Comparison of ENCODE assay signal across 8 mouse cellular contexts in the genomic region with DNA sequence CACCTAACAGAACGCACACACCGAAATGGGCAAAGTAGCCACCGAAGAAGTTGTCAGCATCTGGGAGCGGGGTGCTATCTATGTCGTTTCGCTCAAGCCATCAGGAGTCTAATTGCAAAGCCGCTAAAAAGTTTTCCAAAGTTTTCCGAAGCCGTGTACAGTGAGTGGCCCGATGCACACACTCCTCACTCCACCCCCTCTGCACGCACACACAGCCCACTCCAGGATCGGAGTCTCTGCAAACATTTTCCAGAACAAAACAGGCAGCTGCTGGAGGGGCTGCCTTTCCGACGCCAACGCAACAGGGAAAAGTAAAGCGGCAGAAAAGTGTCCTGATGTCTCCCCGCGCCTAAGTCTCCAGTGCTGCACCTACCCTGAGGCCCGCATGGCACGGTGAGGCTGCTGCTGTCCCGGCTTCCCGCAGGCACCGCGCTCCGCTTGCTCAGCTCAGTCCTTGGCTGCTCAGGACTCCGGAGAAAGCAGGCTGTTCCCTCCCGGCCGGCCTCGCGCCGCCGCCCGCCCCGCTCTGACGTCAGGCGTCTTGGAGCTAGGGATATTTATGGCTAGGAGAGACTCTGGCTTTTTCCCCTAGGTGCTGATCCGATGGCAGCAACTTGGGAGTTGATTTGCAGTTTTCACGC. TPM values are rescaled to one million over a fixed set of nuclear protein-coding genes. Genes with fewer than 3 reads are reported as not detected.
DNase-seq lines count a peak whose midpoint lies in the region; ATAC-seq and TF ChIP-seq lines count a peak whose summit lies in the region.

A gene (minus strand): TSS at position 514 of the 641 bp plus-strand sequence.

- 11% methylated on average over 38 of the region's 38 CpGs for WGBS in spleen, adult 2 months
- 3% methylated on average over 38 of the region's 38 CpGs for WGBS in forebrain, embryonic 14.5 days
- under 1% methylated on average over 38 of the region's 38 CpGs for WGBS in heart, postnatal 0 days
- WGBS in liver, embryonic 15.5 days (ENCODE audit: insufficient replicate concordance), result 5% methylated on average over 38 of the region's 38 CpGs

- H3K27me3 ChIP-seq in spleen, adult 2 months (ENCODE audit: control insufficient read depth, insufficient read depth, low read length), result 0 out of 2 replicates have a peak, but pooled peaks cover 1% of the 10 kb centered on the region
- 0 out of 2 replicates have a peak, but pooled peaks cover 3% of the 10 kb centered on the region for H3K27me3 ChIP-seq in forebrain, embryonic 14.5 days (replicated peaks; ENCODE audit: control insufficient read depth, insufficient read depth, low read length)
- no peaks in the 10 kb centered on the region for H3K27me3 ChIP-seq in heart, postnatal 0 days (ENCODE audit: control insufficient read depth, insufficient read depth, low read length)
- peaks cover 43% of the 10 kb centered on the region for H3K27me3 ChIP-seq in liver, embryonic 15.5 days

- H3K9me3 ChIP-seq in forebrain, embryonic 14.5 days (replicated peaks; ENCODE audit: control insufficient read depth, low read length), result no peaks in the 10 kb centered on the region
- no peaks in the 10 kb centered on the region for H3K9me3 ChIP-seq in heart, postnatal 0 days (replicated peaks; ENCODE audit: control insufficient read depth, low read length)
- no peaks in the 10 kb centered on the region for H3K9me3 ChIP-seq in liver, embryonic 15.5 days (replicated peaks)

- H3K4me1 ChIP-seq in spleen, adult 2 months (ENCODE audit: control insufficient read depth, insufficient read depth, insufficient read length), result no peaks in the 10 kb centered on the region; the same call in 1 of the 2 replicates
- 0 out of 2 replicates have a peak, but pooled peaks cover 5% of the 10 kb centered on the region for H3K4me1 ChIP-seq in forebrain, embryonic 14.5 days (ENCODE audit: control insufficient read depth, insufficient read depth, low read length)
- peaks cover 10% of the 10 kb centered on the region for H3K4me1 ChIP-seq in heart, postnatal 0 days (ENCODE audit: control insufficient read depth, insufficient read depth)
- no peaks in the 10 kb centered on the region for H3K4me1 ChIP-seq in liver, embryonic 15.5 days (replicated peaks)

- H3K36me3 ChIP-seq in spleen, adult 2 months (ENCODE audit: control insufficient read depth, insufficient read depth, low read length), result no peaks in the 10 kb centered on the region
- no peaks in the 10 kb centered on the region for H3K36me3 ChIP-seq in forebrain, embryonic 14.5 days (ENCODE audit: control insufficient read depth, insufficient read depth, low read length)
- no peaks in the 10 kb centered on the region for H3K36me3 ChIP-seq in heart, postnatal 0 days (replicated peaks; ENCODE audit: control insufficient read depth, insufficient read depth, low read length)
- H3K36me3 ChIP-seq in liver, embryonic 15.5 days (replicated peaks), result no peaks in the 10 kb centered on the region

- no peak for TF ChIP-seq CTCF in spleen, adult 2 months (IDR thresholded peaks at IDR 0.05; ENCODE audit: extremely low read depth, insufficient read depth, insufficient read length, insufficient replicate concordance)
- TF ChIP-seq CTCF in heart, postnatal 0 days (IDR thresholded peaks at IDR 0.05; ENCODE audit: low read depth), result no peak

- DNase-seq in spleen, adult 2 months (ENCODE audit: low read depth in 1 of 2, low spot score in 2 of 2), result no peak
- DNase-seq in spleen, postnatal 4 days (ENCODE audit: low spot score in 2 of 2), result no peak
- DNase-seq in forebrain, embryonic 14.5 days (ENCODE audit: low spot score), result peak; percentile 70
- peak; percentile 77 for DNase-seq in heart, postnatal 0 days (ENCODE audit: low spot score)
- DNase-seq in kidney, postnatal 36 days, result peak; percentile 76 to 84
- peak; percentile 78 for DNase-seq in ovary, adult 18-20 months (ENCODE audit: low spot score)
- peak; percentile 78 for DNase-seq in yolk sac, embryonic 10.5 days (ENCODE audit: low spot score)

- TF ChIP-seq POLR2A in spleen, adult 2 months (IDR thresholded peaks at IDR 0.05; ENCODE audit: low read depth, low read length), result no peak

- peak within 1 kb of the TSS; percentile 60 for H3K9ac ChIP-seq in forebrain, embryonic 14.5 days (ENCODE audit: low read length)
- H3K9ac ChIP-seq in heart, postnatal 0 days (replicated peaks; ENCODE audit: low read depth, low read length), result peak within 1 kb of the TSS; percentile 62
- H3K9ac ChIP-seq in liver, embryonic 15.5 days, result no peak within 1 kb of the TSS

- no peak for TF ChIP-seq EP300 in heart, postnatal 0 days (IDR thresholded peaks at IDR 0.05; ENCODE audit: low read depth)

- peak; percentile 94 for ATAC-seq in forebrain, embryonic 14.5 days
- peak; percentile 82 for ATAC-seq in heart, postnatal 0 days (ENCODE audit: insufficient read depth, low read depth)
- ATAC-seq in liver, embryonic 15.5 days (ENCODE audit: insufficient read depth), result no peak

- H3K27ac ChIP-seq in spleen, adult 2 months (ENCODE audit: insufficient read depth, low read length), result no peak within 1 kb of the TSS; the same call in 1 of the 2 replicates
- no peak within 1 kb of the TSS for H3K27ac ChIP-seq in forebrain, embryonic 14.5 days (ENCODE audit: low read depth, low read length)
- peak within 1 kb of the TSS; percentile 78 for H3K27ac ChIP-seq in heart, postnatal 0 days (ENCODE audit: low read depth)
- no peak within 1 kb of the TSS for H3K27ac ChIP-seq in liver, embryonic 15.5 days (replicated peaks)

- peak within 1 kb of the TSS; percentile 81 for H3K4me2 ChIP-seq in forebrain, embryonic 14.5 days (ENCODE audit: low read length)
- peak within 1 kb of the TSS; percentile 76 for H3K4me2 ChIP-seq in heart, postnatal 0 days (ENCODE audit: low read depth, low read length)
- peak within 1 kb of the TSS; percentile 44 for H3K4me2 ChIP-seq in liver, embryonic 15.5 days

- peak within 1 kb of the TSS; percentile 40 for H3K4me3 ChIP-seq in spleen, adult 2 months (ENCODE audit: extremely low read depth, insufficient read depth, insufficient read length)
- H3K4me3 ChIP-seq in forebrain, embryonic 14.5 days (ENCODE audit: low read depth, low read length), result peak within 1 kb of the TSS; percentile 40
- H3K4me3 ChIP-seq in heart, postnatal 0 days (ENCODE audit: low read depth, low read length), result peak within 1 kb of the TSS; percentile 59
- H3K4me3 ChIP-seq in liver, embryonic 15.5 days (replicated peaks), result peak within 1 kb of the TSS; percentile 9

RNA-seq across cellular contexts. Expression of the gene that starts here (rescaled TPM):
- polyA plus RNA-seq in spleen, adult 2 months (2012; rRNA removed), result 2.7 and 3.1 TPM in 2 replicates
- 1.0 and 1.2 TPM in 2 replicates for polyA plus RNA-seq in forebrain, embryonic 14.5 days (2014; fragmentation: Nextera tagmentation; extraction: Ambion mirVana)
- total RNA-seq in heart, postnatal 0 days (2014; rRNA removed; ENCODE audit: low replicate concordance), result 10.5 and 14.5 TPM in 2 replicates
- polyA plus RNA-seq in heart, postnatal 0 days (2015; fragmentation: Nextera tagmentation; extraction: Ambion mirVana), result 1.6 and 2.4 TPM in 2 replicates
- 0.26 and 0.33 TPM in 2 replicates for polyA plus RNA-seq in liver, embryonic 15.5 days (2015; fragmentation: Nextera tagmentation; extraction: Ambion mirVana)

Comparison
In these comparisons a context has a peak if more than half of its experiments do, and no peak if none do; other contexts are left out.
1. DNase-seq: peak in forebrain, embryonic 14.5 days (single experiment), heart, postnatal 0 days (single experiment), kidney, postnatal 36 days (2 of 2), ovary, adult 18-20 months (single experiment) and yolk sac, embryonic 10.5 days (single experiment); none in spleen, adult 2 months (0 of 2) and spleen, postnatal 4 days (0 of 2).
2. H3K4me3 ChIP-seq: peak in every context shown above with its lines; median percentile 59 in heart, postnatal 0 days; 40 in spleen, adult 2 months; 40 in forebrain, embryonic 14.5 days; 9 in liver, embryonic 15.5 days.
3. Peak in every context shown above with its lines, with median percentiles within 50 percentile points of each other: H3K4me2 ChIP-seq.